Mouse (Mus musculus): ENCODE data around the gene Acoxl. TPM values are rescaled to one million over a fixed set of nuclear protein-coding genes. Genes with fewer than 3 reads are reported as not detected.

Gene Acoxl
- polyA plus RNA-seq, 1 experiment = 1.7 TPM

DNA sequence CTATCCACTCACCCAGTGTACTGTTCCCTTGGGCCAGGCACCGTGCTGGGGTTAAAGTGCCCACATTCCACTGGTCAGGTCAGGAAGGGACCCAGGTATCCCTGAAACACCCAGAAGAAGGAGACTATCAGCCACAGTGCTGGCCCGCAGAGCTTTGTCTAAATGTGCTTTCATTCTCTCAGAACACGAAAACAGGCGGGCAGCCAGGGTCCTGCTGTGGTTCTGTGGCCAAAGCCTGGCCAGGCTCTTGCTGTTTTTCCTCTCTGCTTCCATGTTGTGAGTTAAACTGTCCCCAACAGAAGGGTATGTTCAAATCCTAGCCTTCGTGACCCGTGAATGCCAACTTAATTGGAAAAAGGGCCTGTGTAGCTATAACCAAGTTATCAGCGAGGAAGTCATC is 228.9 kb downstream of the Acoxl start:
- Histone ChIP-seq H3K36me3 (ENCODE audit: control insufficient read depth, insufficient read depth, low read length) (no peaks in the 10 kb centered on the region), H3K27me3 (ENCODE audit: control insufficient read depth, insufficient read depth, low read length) (no peaks in the 10 kb centered on the region), H3K4me1 (replicated peaks; ENCODE audit: control insufficient read depth, insufficient read depth, low read length) (peaks cover 11% of the 10 kb centered on the region), H3K27ac (ENCODE audit: control insufficient read depth, insufficient read depth, low read length) (no peak overlapping the region), H3K4me3 (ENCODE audit: control insufficient read depth, insufficient read depth, low read length) (no peak overlapping the region)
- TF ChIP-seq CTCF (IDR thresholded peaks at IDR 0.05; ENCODE audit: borderline replicate concordance, control insufficient read depth, extremely low read depth, insufficient read depth, low read length, poor library complexity) = no peak
- no peak for DNase-seq
- WGBS = 94% methylated on average over 7 of the region's 7 CpGs

DNA sequence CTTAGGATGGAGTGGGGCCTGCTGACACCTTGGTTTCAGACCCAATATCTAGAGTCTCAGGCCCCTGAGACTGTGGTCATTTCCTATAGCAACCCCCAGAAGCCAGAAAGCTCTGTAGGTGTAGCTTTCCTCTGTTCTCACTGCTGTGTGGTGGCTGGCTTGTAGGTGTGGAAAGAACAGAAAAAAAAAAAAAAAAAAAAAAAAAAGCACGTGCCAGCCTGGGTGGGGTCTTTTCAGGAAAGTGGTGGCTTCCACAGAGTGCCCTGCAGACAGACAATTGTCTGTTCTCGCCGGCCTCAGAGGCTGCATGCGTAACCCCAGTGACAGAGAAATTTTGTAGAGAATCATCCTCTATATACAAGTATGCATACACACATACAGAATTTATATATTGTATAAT is 229.5 kb downstream of the Acoxl start:
- Histone ChIP-seq H3K27ac (ENCODE audit: control insufficient read depth, insufficient read depth, low read length) (no peak overlapping the region), H3K4me1 (replicated peaks; ENCODE audit: control insufficient read depth, insufficient read depth, low read length) (peaks cover 9% of the 10 kb centered on the region), H3K36me3 (ENCODE audit: control insufficient read depth, insufficient read depth, low read length) (no peaks in the 10 kb centered on the region), H3K4me3 (ENCODE audit: control insufficient read depth, insufficient read depth, low read length) (no peak overlapping the region), H3K27me3 (ENCODE audit: control insufficient read depth, insufficient read depth, low read length) (no peaks in the 10 kb centered on the region)
- 62% methylated on average over 4 of the region's 4 CpGs for WGBS
- no peak for DNase-seq
- TF ChIP-seq POLR2A (IDR thresholded peaks at IDR 0.05; ENCODE audit: control insufficient read depth, extremely low read depth, insufficient read depth, low read length, poor library complexity) (no peak), CTCF (IDR thresholded peaks at IDR 0.05; ENCODE audit: borderline replicate concordance, control insufficient read depth, extremely low read depth, insufficient read depth, low read length, poor library complexity) (no peak)

DNA sequence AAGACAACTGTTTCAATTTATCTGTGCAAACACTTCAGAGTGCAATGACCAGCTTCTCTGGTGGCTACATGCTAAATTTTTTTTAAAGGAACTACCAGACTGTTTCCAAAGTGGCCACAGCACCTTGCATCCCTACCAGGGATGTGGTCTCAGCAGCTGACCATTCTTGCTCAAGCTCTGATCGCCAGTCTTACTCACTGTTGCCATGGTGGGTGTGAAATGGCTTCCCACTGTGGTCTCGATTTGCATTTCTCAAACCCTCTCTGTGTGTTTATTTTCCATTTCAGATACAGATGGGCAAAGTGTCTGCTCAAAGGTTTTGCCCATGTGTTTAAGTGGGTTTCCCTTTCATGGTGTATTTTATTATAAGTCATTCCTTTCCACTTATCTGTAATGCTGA is 230.3 kb downstream of the Acoxl start:
- TF ChIP-seq CTCF (IDR thresholded peaks at IDR 0.05; ENCODE audit: borderline replicate concordance, control insufficient read depth, extremely low read depth, insufficient read depth, low read length, poor library complexity) (no peak), POLR2A (IDR thresholded peaks at IDR 0.05; ENCODE audit: control insufficient read depth, extremely low read depth, insufficient read depth, low read length, poor library complexity) (no peak)
- Histone ChIP-seq H3K27ac (ENCODE audit: control insufficient read depth, insufficient read depth, low read length) (no peak overlapping the region), H3K27me3 (ENCODE audit: control insufficient read depth, insufficient read depth, low read length) (no peaks in the 10 kb centered on the region), H3K36me3 (ENCODE audit: control insufficient read depth, insufficient read depth, low read length) (no peaks in the 10 kb centered on the region), H3K4me3 (ENCODE audit: control insufficient read depth, insufficient read depth, low read length) (no peak overlapping the region), H3K4me1 (replicated peaks; ENCODE audit: control insufficient read depth, insufficient read depth, low read length) (peaks cover 13% of the 10 kb centered on the region)
- whole genome bisulfite sequencing = 90% methylated on average over 2 of the region's 2 CpGs
- no peak for DNase-seq

DNA sequence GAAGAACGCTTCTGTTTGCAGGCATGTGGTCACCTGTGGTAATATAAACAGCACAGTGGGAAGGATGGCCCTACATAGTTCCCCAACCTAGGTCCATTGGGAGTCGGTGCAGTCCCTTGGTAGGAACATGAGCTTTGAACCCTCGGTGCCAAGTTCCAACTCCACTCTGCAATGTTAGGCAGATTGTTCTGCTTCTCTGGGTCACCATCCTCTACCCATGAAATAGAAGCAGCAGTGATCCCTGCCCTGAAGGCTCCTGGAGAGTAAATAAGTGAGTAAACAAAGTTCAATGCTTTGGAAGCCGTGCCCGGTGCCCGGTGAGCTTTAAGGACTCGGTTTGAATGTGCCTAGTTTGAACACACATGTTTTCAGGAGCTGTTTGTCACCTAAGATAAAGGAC is 233.1 kb downstream of the Acoxl start:
- peaks cover 13% of the 10 kb centered on the region for H3K4me1 ChIP-seq (replicated peaks; ENCODE audit: control insufficient read depth, insufficient read depth, low read length)
- no peaks in the 10 kb centered on the region for H3K27me3 ChIP-seq (ENCODE audit: control insufficient read depth, insufficient read depth, low read length)
- TF ChIP-seq CTCF (IDR thresholded peaks at IDR 0.05; ENCODE audit: borderline replicate concordance, control insufficient read depth, extremely low read depth, insufficient read depth, low read length, poor library complexity) = no peak
- TF ChIP-seq POLR2A (IDR thresholded peaks at IDR 0.05; ENCODE audit: control insufficient read depth, extremely low read depth, insufficient read depth, low read length, poor library complexity) = no peak
- WGBS = 90% methylated on average over 7 of the region's 7 CpGs
- no peaks in the 10 kb centered on the region for H3K36me3 ChIP-seq (ENCODE audit: control insufficient read depth, insufficient read depth, low read length)
- DNase-seq = no peak
- no peak overlapping the region for H3K27ac ChIP-seq (ENCODE audit: control insufficient read depth, insufficient read depth, low read length)
- H3K4me3 ChIP-seq (ENCODE audit: control insufficient read depth, insufficient read depth, low read length) = no peak overlapping the region

DNA sequence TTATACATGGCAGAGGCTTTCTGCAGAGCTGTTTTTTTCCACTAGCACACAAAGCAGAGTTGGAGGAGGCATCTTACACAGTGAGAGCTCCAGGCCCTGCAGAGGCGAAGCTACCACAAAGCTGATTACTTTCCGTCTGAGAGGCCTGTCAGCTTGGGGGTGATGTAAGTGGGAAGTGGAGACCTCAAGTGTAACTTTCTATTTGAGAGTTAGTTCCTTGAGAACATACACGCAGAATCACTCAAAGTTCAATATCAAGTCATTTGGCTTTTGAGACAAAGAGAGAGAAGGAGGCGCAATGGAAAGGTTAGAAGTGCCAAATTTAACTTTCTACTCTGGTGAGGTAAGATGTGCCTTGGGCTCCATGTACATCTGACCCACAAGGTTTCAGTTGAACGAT is 234.3 kb downstream of the Acoxl start:
- Histone ChIP-seq H3K4me3 (ENCODE audit: control insufficient read depth, insufficient read depth, low read length) (no peak overlapping the region), H3K4me1 (replicated peaks; ENCODE audit: control insufficient read depth, insufficient read depth, low read length) (peaks cover 17% of the 10 kb centered on the region), H3K27ac (ENCODE audit: control insufficient read depth, insufficient read depth, low read length) (no peak overlapping the region), H3K27me3 (ENCODE audit: control insufficient read depth, insufficient read depth, low read length) (no peaks in the 10 kb centered on the region), H3K36me3 (ENCODE audit: control insufficient read depth, insufficient read depth, low read length) (no peaks in the 10 kb centered on the region)
- 60% methylated on average over 5 of the region's 5 CpGs for WGBS
- no peak for DNase-seq
- TF ChIP-seq CTCF (IDR thresholded peaks at IDR 0.05; ENCODE audit: borderline replicate concordance, control insufficient read depth, extremely low read depth, insufficient read depth, low read length, poor library complexity) (no peak), POLR2A (IDR thresholded peaks at IDR 0.05; ENCODE audit: control insufficient read depth, extremely low read depth, insufficient read depth, low read length, poor library complexity) (no peak)

DNA sequence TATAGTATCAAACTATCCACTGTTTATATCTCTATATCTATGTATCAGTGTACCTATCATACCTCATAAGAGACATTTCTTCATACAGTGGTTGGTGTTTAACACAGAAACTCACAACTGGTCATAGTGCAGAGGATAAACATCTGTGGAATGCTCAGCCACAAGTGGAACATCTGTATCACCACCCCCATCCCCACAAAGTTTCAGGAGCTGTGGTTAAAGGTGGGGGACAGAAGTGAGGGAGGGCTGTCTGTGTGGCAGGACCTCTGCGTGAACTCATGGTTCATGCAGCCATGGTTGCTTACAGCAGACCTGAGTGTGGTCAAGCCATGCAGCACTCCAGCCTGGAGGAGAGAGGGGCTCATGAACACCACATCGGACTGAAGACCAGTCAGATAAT is 234.9 kb downstream of the Acoxl start:
- 58% methylated on average over 2 of the region's 2 CpGs for WGBS
- no peak for DNase-seq
- Histone ChIP-seq H3K27me3 (ENCODE audit: control insufficient read depth, insufficient read depth, low read length) (no peaks in the 10 kb centered on the region), H3K27ac (ENCODE audit: control insufficient read depth, insufficient read depth, low read length) (no peak overlapping the region), H3K4me3 (ENCODE audit: control insufficient read depth, insufficient read depth, low read length) (no peak overlapping the region), H3K36me3 (ENCODE audit: control insufficient read depth, insufficient read depth, low read length) (no peaks in the 10 kb centered on the region), H3K4me1 (replicated peaks; ENCODE audit: control insufficient read depth, insufficient read depth, low read length) (peaks cover 19% of the 10 kb centered on the region)
- no peak for TF ChIP-seq CTCF (IDR thresholded peaks at IDR 0.05; ENCODE audit: borderline replicate concordance, control insufficient read depth, extremely low read depth, insufficient read depth, low read length, poor library complexity)
- TF ChIP-seq POLR2A (IDR thresholded peaks at IDR 0.05; ENCODE audit: control insufficient read depth, extremely low read depth, insufficient read depth, low read length, poor library complexity) = no peak

DNA sequence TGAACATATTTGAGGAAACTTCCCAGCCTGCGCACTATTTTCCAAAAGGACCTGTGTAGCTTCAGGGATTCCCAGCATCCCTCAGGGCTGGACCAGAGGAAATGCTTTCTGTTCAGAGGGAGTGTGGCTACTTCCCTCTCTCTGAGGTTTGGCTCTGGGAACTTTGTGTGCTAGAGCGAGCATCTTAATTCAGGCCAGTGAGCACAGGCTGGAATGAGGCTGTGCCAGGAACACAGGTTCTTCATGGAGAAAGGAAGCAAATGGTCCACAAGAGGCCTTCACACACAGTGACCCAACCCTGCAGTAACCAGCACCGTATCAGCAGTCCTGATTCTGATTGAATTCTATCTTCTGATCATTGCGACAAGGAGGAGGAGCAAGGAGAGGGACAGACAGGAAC is 238.3 kb downstream of the Acoxl start:
- Histone ChIP-seq H3K36me3 (ENCODE audit: control insufficient read depth, insufficient read depth, low read length) (no peaks in the 10 kb centered on the region), H3K4me1 (replicated peaks; ENCODE audit: control insufficient read depth, insufficient read depth, low read length) (peaks cover 23% of the 10 kb centered on the region), H3K4me3 (ENCODE audit: control insufficient read depth, insufficient read depth, low read length) (no peak overlapping the region), H3K27me3 (ENCODE audit: control insufficient read depth, insufficient read depth, low read length) (no peaks in the 10 kb centered on the region), H3K27ac (ENCODE audit: control insufficient read depth, insufficient read depth, low read length) (no peak overlapping the region)
- DNase-seq = no peak
- WGBS = 98% methylated on average over 4 of the region's 4 CpGs
- no peak for TF ChIP-seq CTCF (IDR thresholded peaks at IDR 0.05; ENCODE audit: borderline replicate concordance, control insufficient read depth, extremely low read depth, insufficient read depth, low read length, poor library complexity)
- TF ChIP-seq POLR2A (IDR thresholded peaks at IDR 0.05; ENCODE audit: control insufficient read depth, extremely low read depth, insufficient read depth, low read length, poor library complexity) = no peak
